Mouse (Mus musculus): ENCODE measurements at regions not wholly inside any gene's neighbourhood (a gene's known extent, or its start where the extent isn't known, plus 50 kb on each side); places are given as distances from the start of the nearest gene placed in this dataset.
"Not testable (repeated sequence)": the region's sequence is repeated elsewhere in the genome, so short reads cannot be mapped to it uniquely, and the experiment has no call there.

DNA sequence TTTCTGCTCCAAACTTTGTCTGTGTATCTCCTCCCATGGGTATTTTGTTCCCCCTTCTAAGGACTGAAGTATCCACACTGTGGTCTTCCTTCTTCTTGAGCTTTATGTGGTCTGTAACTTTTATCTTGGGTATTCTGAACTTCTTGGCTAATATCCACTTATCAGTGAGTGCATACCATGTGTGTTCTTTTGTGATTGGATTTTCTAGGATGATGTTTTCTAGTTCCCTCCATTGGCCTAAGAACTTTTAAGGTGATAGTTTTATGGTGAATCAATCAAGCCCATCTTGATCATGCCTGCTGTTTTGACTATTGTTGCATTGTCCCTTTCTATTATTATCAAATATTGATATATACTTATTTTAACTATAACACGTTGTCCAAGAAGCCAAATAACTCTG is 779.4 kb upstream of the Tpm3-rs7 start:
- DNase-seq: not testable (repeated sequence)

- DNase-seq: no peak
These were observed 778.5 kb upstream of the Tpm3-rs7 start for GRCm38 (mm10) chr14:112535914-112536313.

DNA sequence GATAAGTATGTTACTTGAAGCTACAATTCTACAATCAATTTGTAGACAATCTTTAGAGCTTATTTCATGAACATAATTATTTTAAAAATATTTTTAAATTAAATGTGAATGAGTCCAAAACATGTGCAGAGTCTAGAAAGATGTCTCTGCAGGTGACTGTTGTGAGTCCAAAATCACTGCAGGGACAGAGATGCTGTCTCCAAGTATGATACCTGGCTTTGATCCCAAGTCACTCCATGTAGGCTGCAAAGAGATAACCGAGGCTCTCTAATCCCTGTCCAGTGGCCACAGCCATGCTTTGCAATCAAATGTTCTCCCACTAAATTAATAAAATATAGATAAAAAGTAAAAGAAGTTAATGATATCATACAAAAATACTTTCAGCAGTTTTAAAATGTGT is 772.1 kb upstream of the Tpm3-rs7 start:
- peak in 1 of 2 experiments; percentile 8 for DNase-seq

DNA sequence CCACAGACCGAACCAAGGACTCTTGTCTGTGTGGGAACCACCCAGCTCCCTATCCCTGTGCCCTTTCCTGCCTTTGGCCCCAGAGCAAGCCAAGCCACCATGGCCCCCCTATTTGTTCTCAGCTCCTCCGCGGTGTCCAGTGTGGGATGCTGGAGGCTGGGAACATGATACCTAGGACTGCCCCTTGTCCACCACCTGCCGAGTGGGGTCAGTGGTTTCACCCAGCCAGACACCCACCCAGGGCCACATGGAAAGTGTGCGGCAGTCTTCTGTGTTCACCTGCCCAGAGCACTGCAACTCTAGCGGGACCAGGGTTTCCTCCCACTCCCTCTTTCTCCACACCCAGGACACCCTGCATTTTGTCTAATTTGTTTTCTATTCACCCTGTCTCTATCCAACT is 765.6 kb upstream of the Tpm3-rs7 start:
- no peak for DNase-seq

DNA sequence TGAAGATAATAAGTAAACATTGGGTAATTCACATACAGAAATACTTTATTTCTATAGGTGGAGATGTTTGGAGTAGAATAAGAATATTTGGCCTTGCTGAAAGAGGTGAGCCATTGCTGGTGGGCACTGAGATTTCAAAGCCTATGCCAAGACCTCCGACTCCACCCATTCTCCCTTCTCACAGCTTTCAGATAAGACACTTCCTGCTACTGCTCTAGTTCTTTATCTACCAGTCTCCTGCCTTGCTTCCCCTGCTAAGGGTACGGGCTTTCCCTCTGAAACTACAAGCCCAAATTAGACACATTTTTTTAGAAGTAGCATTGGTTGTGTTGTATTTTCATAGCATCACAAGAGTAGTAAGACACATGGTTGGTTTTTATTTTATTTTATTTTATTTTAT is 752.2 kb upstream of the Tpm3-rs7 start:
- no peak for DNase-seq

GRCm38 (mm10) chr14:112594715-112595114 is 719.7 kb upstream of the Tpm3-rs7 start:
- DNase-seq: no peak

DNA sequence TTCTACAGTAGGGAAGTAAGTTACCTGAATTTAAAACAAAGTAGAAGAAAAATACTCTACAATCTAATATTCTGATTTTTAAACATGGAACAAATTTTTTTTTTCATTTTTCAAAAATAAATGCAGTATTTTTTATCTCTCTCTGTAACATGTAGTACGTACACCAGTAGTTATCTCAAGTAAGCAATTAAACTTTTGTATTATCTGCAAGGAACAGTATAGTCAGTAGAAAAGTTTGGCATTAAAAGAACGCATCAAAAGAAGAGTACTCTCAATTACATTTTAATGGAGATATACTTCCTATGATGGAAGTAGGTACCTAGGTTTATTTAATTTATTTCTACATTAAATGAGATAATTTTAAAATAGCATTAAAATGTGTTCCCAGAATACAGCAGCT is 693.7 kb upstream of the Tpm3-rs7 start:
- no peak for DNase-seq

- DNase-seq: no peak
These were observed 656.8 kb upstream of the Tpm3-rs7 start for GRCm38 (mm10) chr14:112657634-112658033.

GRCm38 (mm10) chr14:112659819-112660218 is 654.6 kb upstream of the Tpm3-rs7 start:
- DNase-seq: no peak

GRCm38 (mm10) chr14:112680684-112681083 is 633.7 kb upstream of the Tpm3-rs7 start:
- no peak for DNase-seq

DNA sequence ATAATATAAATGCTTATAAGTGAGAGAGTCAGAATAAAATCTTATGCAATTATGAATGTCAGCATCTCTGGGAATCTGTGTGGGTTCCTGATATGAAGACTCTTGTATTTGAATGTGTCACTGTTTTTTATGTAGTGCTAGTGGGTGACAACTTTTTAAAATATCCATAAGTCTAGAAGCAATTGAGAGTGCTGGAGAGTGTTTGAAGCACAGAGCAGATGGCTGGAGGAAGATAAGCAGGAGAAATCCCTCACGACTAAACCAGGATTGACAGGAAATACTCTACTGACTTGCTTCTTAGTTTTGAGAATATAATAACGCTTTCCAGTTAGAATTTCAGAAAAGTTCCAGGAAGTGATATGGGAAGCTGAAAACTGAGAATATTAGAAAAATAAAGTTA is 628.4 kb upstream of the Tpm3-rs7 start:
- no peak for DNase-seq

DNA sequence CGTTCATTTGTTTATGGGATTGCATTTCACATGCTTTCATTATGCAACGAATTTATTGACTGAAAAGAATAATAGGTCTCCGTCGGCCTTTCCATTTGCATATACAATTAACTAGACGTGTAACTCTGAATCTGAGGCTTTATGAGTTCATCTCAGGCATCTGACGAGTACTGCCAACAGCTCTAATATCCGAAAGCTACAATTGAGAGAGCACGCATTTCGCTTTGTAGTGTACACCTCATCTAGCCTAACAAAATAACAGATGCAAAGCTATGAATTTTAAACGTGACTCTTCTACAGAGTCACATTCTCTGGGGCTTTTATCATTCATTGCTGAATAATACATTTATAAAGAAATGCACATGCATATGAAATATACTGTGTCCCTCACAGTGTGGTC is 594.9 kb upstream of the Tpm3-rs7 start:
- DNase-seq: no peak
